Mouse (Mus musculus) activated CD4-positive, CD25-positive, alpha-beta regulatory T cell, adult 4 months (primary cell): ENCODE measurements around the gene Sppl2b. TPM values are rescaled to one million over a fixed set of nuclear protein-coding genes. Genes with fewer than 3 reads are reported as not detected.

ENCODE experiments used
- ATAC-seq: one replicate; pipeline ENCODE4 v1.8.0; 2017
- polyA plus RNA-seq, 2 experiments: library from polyadenylated mRNA; unstranded; fragments of 100-300 nt; shearing (Covaris generic); gene quantifications; one replicate each; pipeline ENCODE4 v1.2.1; 2017

Gene Sppl2b
- polyA plus RNA-seq, 2 experiments from 2014 or later: 8.9 to 18.4 TPM

- ATAC-seq: peak; percentile 79
Measured at GRCm38 (mm10) chr10:80848571-80848970, 6.5 kb upstream of the Sppl2b start.

DNA sequence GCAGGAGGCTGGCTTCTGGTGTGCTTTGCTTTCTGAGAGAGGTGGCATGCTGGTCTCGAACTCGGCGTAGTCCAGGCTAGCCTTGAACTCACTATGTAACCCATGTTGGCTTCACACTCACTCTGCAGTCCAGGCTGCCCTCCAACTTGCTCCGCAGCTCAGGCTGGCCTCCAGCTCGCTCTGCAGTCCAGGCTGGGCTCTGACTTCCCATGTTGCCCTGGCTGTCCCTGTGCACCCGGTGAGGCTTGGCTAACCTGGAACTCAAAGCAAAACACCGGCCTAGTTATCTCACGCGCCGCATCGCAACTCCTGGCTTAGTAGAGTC lies 636 bp downstream of the Sppl2b start:
- no peak for ATAC-seq

- no peak for ATAC-seq
Measured at GRCm38 (mm10) chr10:80856267-80856666, 1.2 kb downstream of the Sppl2b start.

GRCm38 (mm10) chr10:80856908-80857307 lies 1.8 kb downstream of the Sppl2b start:
- no peak for ATAC-seq

DNA sequence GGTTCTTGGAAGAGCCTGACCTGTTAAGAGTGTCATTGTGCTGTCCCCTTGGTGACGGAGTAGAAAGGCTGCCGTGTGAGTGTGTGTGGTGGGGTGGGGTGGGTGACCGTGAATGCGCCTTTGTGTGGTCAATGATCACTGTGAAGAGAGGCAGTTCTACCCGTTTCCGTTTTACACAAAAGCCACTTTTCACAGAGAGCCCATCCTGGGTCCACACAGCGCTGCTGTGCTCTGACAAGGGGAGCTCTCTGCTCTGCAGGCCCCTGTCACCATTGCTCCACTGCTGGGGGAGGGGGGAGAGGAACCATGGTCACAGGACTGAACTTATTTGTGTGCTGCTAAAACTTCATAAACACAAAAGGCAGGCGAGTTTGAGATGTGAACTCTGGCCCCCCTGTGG lies 2.3 kb downstream of the Sppl2b start:
- no peak for ATAC-seq

GRCm38 (mm10) chr10:80857848-80858247 lies 2.8 kb downstream of the Sppl2b start:
- no peak for ATAC-seq

DNA sequence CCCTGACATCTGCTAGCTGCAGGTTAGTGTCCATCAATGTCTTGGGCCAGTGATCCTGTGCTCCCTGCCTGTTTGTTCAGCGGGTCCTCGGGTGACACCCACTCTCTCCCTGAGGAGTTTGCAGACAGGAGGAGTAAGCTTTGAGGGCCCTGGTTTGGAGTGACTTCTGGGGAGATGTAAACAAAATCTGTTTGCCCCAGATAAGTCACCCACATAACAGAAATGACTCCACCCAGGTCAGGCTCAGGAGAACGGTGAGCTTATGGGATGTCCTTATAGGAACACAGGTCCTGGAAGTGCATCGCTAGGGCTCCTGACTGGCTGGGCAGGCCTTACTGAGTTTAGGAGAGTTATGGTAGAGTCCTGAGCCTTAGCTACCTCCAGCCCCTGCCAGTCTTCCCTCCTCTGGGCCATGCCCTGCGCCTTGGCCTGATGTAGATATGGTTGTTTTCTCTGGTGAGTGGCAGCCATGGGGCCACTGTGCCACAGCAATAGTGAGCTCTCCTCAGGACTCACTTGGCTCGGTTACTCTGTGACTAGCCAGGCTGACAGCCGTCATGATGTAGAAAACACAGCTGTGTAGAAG lies 3.4 kb downstream of the Sppl2b start:
- no peak for ATAC-seq

DNA sequence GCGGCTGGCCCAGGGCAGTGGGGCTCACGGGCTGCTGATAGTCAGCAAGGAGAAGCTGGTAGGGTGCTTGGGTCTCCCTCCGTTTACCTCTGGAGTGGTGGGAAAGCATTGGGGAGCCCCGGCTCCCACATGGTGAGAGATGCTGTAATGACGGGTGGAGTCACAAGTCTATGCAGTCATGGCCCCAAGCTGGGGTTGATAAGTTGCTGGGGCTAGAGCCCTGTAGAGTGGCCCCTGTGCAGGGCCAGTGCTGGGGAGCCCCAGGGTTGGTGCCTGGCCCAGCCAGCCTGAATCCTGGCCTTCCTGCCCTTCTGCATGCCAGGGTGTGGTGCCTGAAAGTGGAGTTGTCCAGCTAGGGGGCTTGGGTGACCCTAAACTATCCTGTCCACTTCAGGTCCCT lies 7.2 kb downstream of the Sppl2b start:
- ATAC-seq: no peak

- ATAC-seq: no peak
Measured at GRCm38 (mm10) chr10:80864446-80864845, 9.4 kb downstream of the Sppl2b start.

GRCm38 (mm10) chr10:80870993-80871392 lies 15.9 kb downstream of the Sppl2b start:
- ATAC-seq: no peak

DNA sequence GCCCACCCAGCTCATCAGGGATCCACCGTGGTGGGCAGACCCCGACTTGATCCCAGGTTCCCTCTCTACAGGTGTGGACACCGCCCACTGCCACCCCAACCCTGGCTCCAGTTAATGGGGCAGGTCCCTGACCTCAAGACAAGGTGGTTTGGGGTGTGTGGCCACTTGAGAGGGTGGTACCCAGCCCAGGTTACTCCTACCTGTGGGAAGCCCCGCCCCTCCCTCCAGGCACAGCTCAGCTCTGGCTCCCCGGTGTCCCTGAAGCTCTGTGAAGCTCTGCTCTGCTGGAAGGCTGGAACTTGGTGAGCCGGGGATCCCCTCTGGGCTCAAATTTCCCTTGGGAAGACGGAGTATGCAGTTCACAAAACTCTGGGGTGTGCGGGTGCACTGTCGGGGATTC lies 16.5 kb downstream of the Sppl2b start, which contains the start of gene Tmprss9:
TSS of gene Tmprss9 (plus strand) at position 268 of the 400 bp plus-strand sequence.
- ATAC-seq: no peak

- ATAC-seq: no peak
Measured at GRCm38 (mm10) chr10:80874035-80874434, 19.0 kb downstream of the Sppl2b start.

GRCm38 (mm10) chr10:80876028-80876427 lies 21.0 kb downstream of the Sppl2b start:
- peak; percentile 54 for ATAC-seq

DNA sequence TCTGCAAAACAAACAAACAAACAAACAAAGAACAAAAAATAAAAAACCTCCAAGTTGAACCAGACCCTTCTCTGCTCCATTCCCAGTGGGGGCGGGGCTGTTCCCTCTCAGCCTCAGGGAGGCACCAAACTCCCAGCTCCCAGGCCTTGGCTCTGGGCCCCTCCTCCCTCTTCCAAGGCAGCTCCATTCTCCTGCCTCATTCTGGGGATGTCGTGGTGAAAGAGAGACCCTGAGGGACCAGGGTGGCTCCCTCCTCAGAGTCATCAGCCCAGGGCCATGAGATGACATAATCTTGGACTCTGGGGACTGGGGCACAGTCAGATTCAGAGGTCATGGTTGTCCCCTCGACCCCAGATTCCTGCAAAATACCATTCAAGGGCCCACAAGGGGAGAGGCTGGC lies 21.5 kb downstream of the Sppl2b start:
- no peak for ATAC-seq

GRCm38 (mm10) chr10:80880131-80880641 lies 25.1 kb downstream of the Sppl2b start:
- ATAC-seq: peak; percentile 54

DNA sequence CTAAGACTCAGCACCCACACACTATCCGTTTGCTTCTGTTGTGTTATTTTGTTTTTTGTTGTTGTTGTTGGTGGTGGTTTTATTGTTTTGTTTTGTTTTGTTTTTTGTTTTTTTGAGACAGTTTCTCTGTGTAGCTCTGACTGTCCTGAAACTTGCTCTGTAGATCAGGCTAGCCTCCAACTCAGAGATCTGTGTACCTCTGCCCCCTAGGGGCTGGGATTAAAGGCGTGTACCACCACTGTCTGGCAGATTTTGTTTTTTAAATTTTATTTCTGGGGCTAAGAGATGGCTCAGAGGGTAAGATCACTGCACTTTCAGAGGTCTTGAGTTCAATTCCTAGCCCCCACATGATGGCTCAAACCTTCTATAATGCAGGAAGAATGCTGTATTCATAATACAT lies 25.8 kb downstream of the Sppl2b start:
- no peak for ATAC-seq

GRCm38 (mm10) chr10:80881301-80881700 lies 26.2 kb downstream of the Sppl2b start:
- no peak for ATAC-seq

DNA sequence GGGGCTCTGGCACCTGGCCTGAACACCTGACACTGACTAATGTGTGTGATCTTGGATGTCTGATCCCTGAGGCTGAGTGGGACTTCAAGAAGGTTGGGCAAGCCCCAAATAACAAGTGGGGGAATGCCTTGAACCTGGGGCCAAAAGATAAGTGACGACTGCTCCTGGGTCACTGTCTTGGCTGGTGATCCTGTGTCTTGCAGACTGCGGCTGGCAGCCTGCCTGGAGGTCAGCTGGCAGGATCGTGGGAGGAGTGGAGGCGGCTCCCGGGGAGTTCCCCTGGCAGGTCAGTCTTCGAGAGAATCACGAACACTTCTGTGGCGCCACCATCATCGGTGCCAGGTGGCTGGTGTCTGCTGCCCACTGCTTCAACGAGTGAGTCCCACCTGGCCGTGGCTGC lies 32.1 kb downstream of the Sppl2b start:
- no peak for ATAC-seq

- ATAC-seq: no peak
Measured at GRCm38 (mm10) chr10:80895100-80895499, 40.0 kb downstream of the Sppl2b start.

DNA sequence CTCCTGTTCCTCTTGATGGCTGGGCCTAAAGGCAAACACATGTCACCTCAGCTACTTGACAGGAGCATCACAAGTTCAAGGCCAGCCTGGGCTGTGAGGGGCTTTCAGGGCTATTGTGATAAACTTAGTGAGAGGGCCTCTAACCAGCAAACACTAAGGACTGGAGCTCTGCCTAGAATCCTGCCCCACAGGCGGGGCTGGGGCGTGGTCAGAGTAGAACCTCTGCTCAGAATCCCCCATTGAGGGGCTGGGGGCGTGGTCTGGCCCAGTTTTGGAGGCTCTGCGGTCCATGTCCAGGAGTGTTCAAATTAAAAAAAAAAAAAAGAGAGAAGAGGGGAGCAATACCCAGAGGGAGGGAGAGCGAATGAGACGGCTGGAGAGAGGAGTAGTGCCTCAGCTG lies 40.6 kb downstream of the Sppl2b start:
- no peak for ATAC-seq

DNA sequence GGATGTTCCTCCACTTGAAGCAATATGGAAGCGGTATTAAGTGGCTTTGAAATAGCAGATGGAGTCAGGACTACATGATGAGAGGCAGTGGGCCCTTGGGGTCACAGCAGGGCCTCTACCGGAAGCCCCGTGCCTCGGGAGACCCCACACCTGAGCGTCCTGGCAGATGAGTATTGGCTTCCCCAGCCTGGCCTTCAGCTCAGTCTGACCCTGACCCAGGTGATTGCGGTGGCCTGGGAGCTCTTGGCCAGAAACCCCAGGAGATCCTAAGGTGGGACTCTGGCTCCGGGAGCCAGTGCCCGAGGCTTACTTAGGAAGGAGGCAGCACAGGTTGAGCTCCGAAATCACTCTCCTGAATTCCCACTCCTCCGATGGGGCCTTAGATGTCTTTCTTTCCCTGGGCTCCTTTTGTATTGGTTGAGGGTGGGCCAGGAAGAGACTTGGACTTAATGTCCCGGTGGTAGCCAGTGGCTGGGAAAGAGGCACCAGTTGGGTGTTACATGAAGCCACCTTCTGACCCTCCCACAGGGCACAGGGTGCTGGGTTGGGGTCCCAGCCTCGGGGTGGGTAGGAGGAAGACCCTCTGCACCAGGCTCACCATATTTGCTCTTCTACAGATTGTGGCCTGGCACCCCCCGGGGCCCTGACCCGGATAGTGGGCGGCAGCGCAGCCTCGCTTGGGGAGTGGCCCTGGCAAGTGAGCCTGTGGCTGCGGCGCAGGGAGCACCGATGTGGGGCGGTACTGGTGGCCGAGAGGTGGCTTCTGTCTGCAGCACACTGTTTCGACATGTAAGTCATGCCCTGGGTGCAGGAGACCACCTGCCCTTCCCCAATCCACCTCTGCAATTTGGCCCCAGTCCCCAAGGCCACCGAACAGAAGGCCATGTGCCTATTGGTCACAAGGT lies 41.8 kb downstream of the Sppl2b start:
- no peak for ATAC-seq

DNA sequence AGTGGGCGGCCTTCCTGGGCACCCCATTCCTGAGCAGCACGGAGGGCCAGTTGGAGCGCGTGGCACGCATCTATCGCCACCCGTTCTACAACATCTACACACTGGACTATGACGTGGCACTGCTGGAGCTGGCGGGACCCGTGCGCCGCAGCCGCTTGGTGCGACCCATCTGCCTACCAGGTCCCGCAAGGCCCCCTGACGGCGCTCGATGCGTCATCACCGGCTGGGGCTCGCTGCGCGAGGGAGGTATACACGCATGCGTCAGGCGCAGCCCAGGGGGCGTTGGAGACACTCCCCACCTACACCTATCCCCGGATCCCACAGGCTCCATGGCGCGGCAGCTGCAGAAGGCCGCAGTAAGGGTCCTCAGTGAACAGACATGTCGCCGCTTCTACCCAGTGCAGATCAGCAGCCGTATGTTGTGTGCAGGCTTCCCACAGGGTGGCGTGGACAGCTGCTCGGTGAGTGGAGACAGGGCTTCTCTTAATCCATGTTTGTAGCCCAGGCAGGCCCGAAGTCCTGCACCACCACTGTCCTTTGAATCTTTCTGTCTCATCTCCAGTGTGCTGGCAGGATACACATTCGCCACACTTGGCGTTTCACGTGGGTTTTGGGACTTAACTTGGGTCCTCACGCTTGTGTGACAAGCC lies 42.9 kb downstream of the Sppl2b start:
- ATAC-seq: no peak

DNA sequence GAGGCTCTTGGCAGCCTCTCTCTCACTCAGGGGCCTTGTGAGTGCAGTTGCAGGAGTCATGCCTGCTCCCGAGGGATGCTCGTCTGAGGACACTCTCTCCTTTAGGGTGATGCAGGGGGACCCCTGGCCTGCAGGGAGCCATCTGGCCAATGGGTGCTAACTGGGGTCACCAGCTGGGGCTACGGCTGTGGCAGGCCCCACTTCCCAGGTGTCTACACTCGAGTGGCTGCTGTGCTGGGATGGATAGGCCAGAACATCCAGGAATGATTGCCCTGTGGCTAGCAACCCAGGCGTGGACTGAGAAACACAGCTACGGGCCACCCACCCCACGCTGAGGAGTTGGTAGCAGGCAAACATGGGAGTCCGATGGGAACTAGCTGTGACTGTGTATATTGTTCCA lies 44.0 kb downstream of the Sppl2b start:
- no peak for ATAC-seq
